Mouse (Mus musculus) myocyte (in vitro differentiated cells): ENCODE results near the gene Dusp18. TPM values are rescaled to one million over a fixed set of nuclear protein-coding genes. Genes with fewer than 3 reads are reported as not detected.

Source experiments
- H3K27me3 ChIP-seq: one replicate; pipeline ENCODE4 v1.6.1; 2011; ENCODE audit not compliant: control insufficient read depth, insufficient read depth, insufficient read length
- H3K36me3 ChIP-seq: one replicate; pipeline ENCODE4 v1.6.1; 2011; ENCODE audit not compliant: control insufficient read depth, insufficient read depth
- H3K4me2 ChIP-seq: one replicate; pipeline ENCODE4 v1.6.1; 2011; ENCODE audit warnings: low read depth, control low read depth
- H3K4me3 ChIP-seq: one replicate; pipeline ENCODE4 v1.5.1; 2011; ENCODE audit warnings: mild to moderate bottlenecking, control low read depth, moderate library complexity
- H3K79me2 ChIP-seq: one replicate; pipeline ENCODE4 v1.6.1; 2011; ENCODE audit not compliant: control insufficient read depth, insufficient read depth
- H3ac ChIP-seq: one replicate; pipeline ENCODE4 v1.6.1; 2011; ENCODE audit not compliant: control insufficient read depth, insufficient read length
- CEBPB ChIP-seq: IDR thresholded peaks from 2 replicates; pipeline ENCODE4 v1.6.1; 2011; ENCODE audit warnings: mild to moderate bottlenecking, moderate library complexity; ENCODE audit not compliant: poor library complexity, insufficient read depth, severe bottlenecking
- E2F4 ChIP-seq: IDR thresholded peaks from one replicate; pipeline ENCODE4 v1.6.1; 2011; ENCODE audit warnings: mild to moderate bottlenecking, control low read depth, moderate library complexity; ENCODE audit not compliant: insufficient read depth
- MAX ChIP-seq: IDR thresholded peaks from one replicate; pipeline ENCODE4 v1.6.1; 2011; ENCODE audit warnings: low read depth, mild to moderate bottlenecking, control low read depth
- MYOD1 ChIP-seq, 3 experiments: IDR thresholded peaks; one replicate each; pipeline ENCODE4 v1.6.1; 2011; ENCODE audit warnings: control low read depth in 2 of 3, low read depth in 2 of 3, mild to moderate bottlenecking in 2 of 3, moderate library complexity in 1 of 3; ENCODE audit not compliant: insufficient read length in 2 of 3, control insufficient read depth in 1 of 3
- MYOG ChIP-seq, 3 experiments: IDR thresholded peaks; one replicate each; pipeline ENCODE4 v1.6.1; 2011; ENCODE audit warnings: control low read depth in 2 of 3, low read depth in 2 of 3, mild to moderate bottlenecking in 2 of 3; ENCODE audit not compliant: insufficient read length in 2 of 3, control insufficient read depth in 1 of 3, insufficient read depth in 1 of 3
- POLR2A ChIP-seq: IDR thresholded peaks from one replicate; pipeline ENCODE4 v1.6.1; 2011; ENCODE audit warnings: low read depth, mild to moderate bottlenecking, control low read depth, moderate library complexity; ENCODE audit not compliant: insufficient read length
- POLR2AphosphoS2 ChIP-seq: IDR thresholded peaks from one replicate; pipeline ENCODE4 v1.6.1; 2011; ENCODE audit warnings: low read depth, control low read depth; ENCODE audit not compliant: insufficient read length
- REST ChIP-seq: IDR thresholded peaks from one replicate; pipeline ENCODE4 v1.6.1; 2011; ENCODE audit warnings: mild to moderate bottlenecking, control low read depth, moderate library complexity; ENCODE audit not compliant: insufficient read depth, insufficient read length
- SRF ChIP-seq: IDR thresholded peaks from one replicate; pipeline ENCODE4 v1.6.1; 2011; ENCODE audit warnings: low read depth; ENCODE audit not compliant: control insufficient read depth, insufficient read length
- TCF12 ChIP-seq: IDR thresholded peaks from one replicate; pipeline ENCODE4 v1.6.1; 2011; ENCODE audit warnings: mild to moderate bottlenecking, control low read depth; ENCODE audit not compliant: poor library complexity, insufficient read depth, severe bottlenecking
- TCF3 ChIP-seq: IDR thresholded peaks from one replicate; pipeline ENCODE4 v1.6.1; 2011; ENCODE audit warnings: low read depth, control low read depth; ENCODE audit not compliant: insufficient read length
- USF1 ChIP-seq: IDR thresholded peaks from one replicate; pipeline ENCODE4 v1.6.1; 2011; ENCODE audit warnings: low read depth, mild to moderate bottlenecking, control low read depth, moderate library complexity
- polyA plus RNA-seq: library from polyadenylated mRNA; unstranded; fragments of >200 nt; fragmentation: generic; extraction: Trizol; gene quantifications from one replicate; pipeline ENCODE4 v1.2.1, GENCODE M21; 2012; ENCODE audit warnings: missing spikeins

Dusp18 gene
- polyA plus RNA-seq, 1 experiment, result 26.5 TPM

DNA sequence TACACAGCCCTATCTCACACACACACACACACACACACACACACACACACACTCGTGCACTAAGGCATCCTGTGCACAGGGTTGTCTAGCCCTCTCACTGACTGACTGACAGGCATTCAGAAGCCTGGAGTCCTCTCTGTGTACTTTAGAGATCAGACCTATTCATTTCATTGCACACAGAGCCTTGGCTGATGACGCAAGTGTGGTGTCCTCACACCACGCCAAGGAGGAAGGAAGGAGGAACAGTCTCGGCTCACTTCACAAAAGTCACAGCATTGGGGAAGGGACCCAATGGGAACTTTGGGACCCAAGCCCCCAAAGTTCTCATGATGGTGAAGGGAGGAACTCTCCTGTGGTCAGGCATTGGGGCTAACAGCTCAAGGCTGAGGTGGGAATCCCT, 35.0 kb downstream of the Dusp18 start:
- H3K4me2 ChIP-seq, result no peak overlapping the region
- peaks cover 17% of the 10 kb centered on the region for H3K27me3 ChIP-seq
- TF ChIP-seq POLR2A (no peak), MAX (no peak), SRF (no peak), CEBPB (no peak), POLR2AphosphoS2 (no peak), E2F4 (no peak), TCF3 (no peak), MYOG (IDR thresholded peaks at IDR 0.05; ENCODE audit: control insufficient read depth in 1 of 3, insufficient read depth in 1 of 3, insufficient read length in 2 of 3, low read depth in 2 of 3) (no peak), USF1 (no peak), REST (no peak), TCF12 (no peak), MYOD1 (IDR thresholded peaks at IDR 0.05; ENCODE audit: control insufficient read depth in 1 of 3, insufficient read length in 2 of 3, low read depth in 2 of 3) (no peak)
- no peaks in the 10 kb centered on the region for H3K79me2 ChIP-seq
- H3K36me3 ChIP-seq, result no peaks in the 10 kb centered on the region
- no peak overlapping the region for H3ac ChIP-seq
- H3K4me3 ChIP-seq, result no peak overlapping the region

DNA sequence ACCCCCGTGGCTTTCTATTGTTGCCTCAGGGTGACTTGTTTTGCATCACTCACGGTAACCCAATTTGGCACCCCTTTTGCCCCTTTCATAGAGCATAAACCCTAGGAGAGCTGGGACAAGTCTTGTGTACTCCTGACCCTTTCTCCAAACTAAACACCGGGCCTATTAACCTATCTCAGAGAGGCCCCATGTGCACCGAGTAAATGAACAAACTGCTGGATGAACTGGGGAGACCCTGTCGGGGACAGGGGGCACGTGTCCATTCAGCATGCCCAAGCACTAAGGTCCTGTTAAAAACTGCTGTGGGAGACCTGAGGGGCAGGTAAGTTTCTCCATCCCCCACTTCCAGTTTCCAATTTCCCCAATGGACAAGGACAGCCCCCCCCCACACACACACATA, 35.9 kb downstream of the Dusp18 start:
- no peaks in the 10 kb centered on the region for H3K79me2 ChIP-seq
- H3K27me3 ChIP-seq, result peaks cover 26% of the 10 kb centered on the region
- no peaks in the 10 kb centered on the region for H3K36me3 ChIP-seq
- H3ac ChIP-seq, result no peak overlapping the region
- H3K4me3 ChIP-seq, result peak overlapping the region; percentile 19
- no peak for TF ChIP-seq TCF12
- TF ChIP-seq MYOD1 (IDR thresholded peaks at IDR 0.05; ENCODE audit: control insufficient read depth in 1 of 3, insufficient read length in 2 of 3, low read depth in 2 of 3), result no peak
- no peak for TF ChIP-seq CEBPB
- H3K4me2 ChIP-seq, result peak overlapping the region; percentile 72

DNA sequence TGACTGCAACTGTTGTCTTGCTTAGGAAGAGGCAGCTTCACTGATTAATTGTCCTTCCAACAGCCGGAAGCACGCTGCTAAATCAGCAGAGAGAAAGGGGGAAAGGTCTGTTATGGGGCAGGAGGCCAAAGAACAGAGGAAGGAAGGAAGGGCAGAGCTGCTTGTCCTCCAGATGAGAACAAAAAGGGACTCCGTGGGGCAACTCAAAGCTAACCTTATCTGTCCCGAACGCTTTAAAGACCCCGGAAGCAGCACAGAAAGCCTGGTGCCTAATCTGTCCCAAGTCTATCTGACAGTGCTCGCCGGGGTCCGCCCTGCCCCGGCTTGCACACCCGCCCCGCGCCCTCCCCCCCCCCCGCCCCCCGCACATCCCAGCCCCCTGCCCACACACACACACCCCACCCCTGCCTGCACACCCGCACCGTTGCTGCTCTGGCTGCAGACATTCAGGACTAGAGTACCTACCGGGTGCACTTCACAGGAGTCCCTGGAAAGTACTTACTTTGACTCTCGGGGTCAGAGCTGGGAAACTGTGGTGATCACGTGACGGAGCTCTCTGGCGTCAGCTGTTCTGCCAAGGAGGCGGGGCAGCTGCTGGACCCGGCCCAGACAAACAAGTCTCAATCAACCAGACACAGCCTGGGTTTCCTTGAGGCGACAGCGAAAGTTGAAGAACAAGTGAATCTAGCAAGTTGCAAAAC, 36.6 kb downstream of the Dusp18 start, which contains the start of gene Tcn2:
TSS of gene Tcn2 (minus strand) at position 649 of the 701 bp plus-strand sequence.
- Histone ChIP-seq H3K79me2 (no peaks in the 10 kb centered on the region), H3K4me3 (peak within 1 kb of the TSS; percentile 19), H3K4me2 (peak within 1 kb of the TSS; percentile 72), H3K27me3 (peaks cover 31% of the 10 kb centered on the region), H3K36me3 (no peaks in the 10 kb centered on the region), H3ac (no peak within 1 kb of the TSS)
- peak; percentile 27 to 90 (median 82) for TF ChIP-seq MYOG (IDR thresholded peaks at IDR 0.05; ENCODE audit: control insufficient read depth in 1 of 3, insufficient read depth in 1 of 3, insufficient read length in 2 of 3, low read depth in 2 of 3)
- no peak for TF ChIP-seq TCF12
- TF ChIP-seq MYOD1 (IDR thresholded peaks at IDR 0.05; ENCODE audit: control insufficient read depth in 1 of 3, insufficient read length in 2 of 3, low read depth in 2 of 3), result peak in 2 of 3 experiments; percentile 58 to 71
- TF ChIP-seq USF1, result peak; percentile 99

DNA sequence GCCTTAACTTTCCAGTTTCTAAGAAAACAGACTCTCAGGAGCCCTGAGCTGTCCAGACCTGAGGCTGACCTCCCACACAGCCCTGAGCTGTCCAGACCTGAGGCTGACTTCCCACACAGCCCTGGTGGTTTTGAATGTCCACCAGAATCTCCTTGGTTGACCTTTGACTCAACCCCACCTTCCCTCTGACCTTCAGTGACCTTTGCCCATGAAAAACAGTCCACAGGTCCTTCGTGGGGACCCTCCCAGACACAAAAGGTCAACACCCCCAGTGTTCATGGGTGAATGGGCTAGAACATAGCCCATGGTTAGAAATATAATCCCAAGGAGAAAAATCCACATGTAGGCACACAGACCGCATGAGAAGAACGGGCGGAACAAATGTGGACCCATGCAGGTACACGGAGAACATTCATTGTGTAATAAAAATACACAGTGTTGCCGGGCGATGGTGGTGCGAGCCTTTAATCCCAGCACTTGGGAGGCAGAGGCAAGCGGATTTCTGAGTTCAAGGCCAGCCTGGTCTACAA, 38.8 kb downstream of the Dusp18 start:
- H3K36me3 ChIP-seq, result no peaks in the 10 kb centered on the region
- H3ac ChIP-seq, result no peak overlapping the region
- no peak overlapping the region for H3K4me2 ChIP-seq
- H3K79me2 ChIP-seq, result no peaks in the 10 kb centered on the region
- H3K4me3 ChIP-seq, result no peak overlapping the region
- peaks cover 39% of the 10 kb centered on the region for H3K27me3 ChIP-seq
- no peak for TF ChIP-seq TCF3
- no peak for TF ChIP-seq MYOD1 (IDR thresholded peaks at IDR 0.05; ENCODE audit: control insufficient read depth in 1 of 3, insufficient read length in 2 of 3, low read depth in 2 of 3)
- no peak for TF ChIP-seq E2F4
- TF ChIP-seq REST, result no peak
- no peak for TF ChIP-seq MYOG (IDR thresholded peaks at IDR 0.05; ENCODE audit: control insufficient read depth in 1 of 3, insufficient read depth in 1 of 3, insufficient read length in 2 of 3, low read depth in 2 of 3)
- no peak for TF ChIP-seq MAX

DNA sequence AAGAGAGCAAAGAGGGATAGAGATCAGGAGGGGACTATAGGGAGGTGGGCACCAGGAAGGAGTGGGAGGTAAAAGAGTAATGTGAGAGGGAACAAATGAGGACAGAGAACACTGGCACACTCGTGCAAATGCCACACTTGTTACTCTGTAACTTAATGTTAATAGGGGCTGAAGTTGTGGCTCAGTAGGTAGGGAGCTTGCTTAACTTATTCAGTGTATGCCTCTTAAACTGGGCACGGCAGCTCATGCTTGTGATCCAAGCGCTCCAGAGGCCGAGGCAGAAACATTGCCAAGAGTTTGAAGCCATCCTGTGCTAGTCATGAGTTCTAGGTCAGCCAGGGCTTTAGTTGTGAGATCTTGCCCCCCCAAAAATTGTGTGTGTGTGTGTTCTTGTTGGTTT, 40.1 kb downstream of the Dusp18 start:
- H3K4me3 ChIP-seq, result no peak overlapping the region
- H3K79me2 ChIP-seq, result no peaks in the 10 kb centered on the region
- H3ac ChIP-seq, result no peak overlapping the region
- H3K36me3 ChIP-seq, result no peaks in the 10 kb centered on the region
- TF ChIP-seq REST, result no peak
- no peak for TF ChIP-seq E2F4
- TF ChIP-seq MYOG (IDR thresholded peaks at IDR 0.05; ENCODE audit: control insufficient read depth in 1 of 3, insufficient read depth in 1 of 3, insufficient read length in 2 of 3, low read depth in 2 of 3), result no peak
- TF ChIP-seq USF1, result no peak
- TF ChIP-seq SRF, result no peak
- TF ChIP-seq MAX, result no peak
- H3K27me3 ChIP-seq, result peaks cover 47% of the 10 kb centered on the region
- no peak overlapping the region for H3K4me2 ChIP-seq
